Mouse (Mus musculus) intestine, embryonic 16.5 days (tissue): Measurements from ENCODE around the gene Faah. TPM values are rescaled to one million over a fixed set of nuclear protein-coding genes. Genes with fewer than 3 reads are reported as not detected.

Source experiments
- ATAC-seq: fragments of 200-750 bp; cut with Nextera tagmentation; 2 replicates; pipeline ENCODE4 v1.8.0; 2017; ENCODE audit warnings: moderate TSS enrichment, moderate library complexity
- H3K27ac ChIP-seq: fragments of 300-500 bp; sonication (generic); 2 replicates; pipeline ENCODE4 v1.5.1; 2014; ENCODE audit warnings: mild to moderate bottlenecking, low read length
- H3K27me3 ChIP-seq: fragments of 300-500 bp; sonication (generic); replicated peaks from 2 replicates; pipeline ENCODE4 v1.6.1; 2014; ENCODE audit warnings: low read length, control low read depth, mixed read lengths; ENCODE audit not compliant: control insufficient read depth, insufficient read depth
- H3K36me3 ChIP-seq: fragments of 300-500 bp; sonication (generic); 2 replicates; pipeline ENCODE4 v1.6.1; 2014; ENCODE audit warnings: low read length, control low read depth; ENCODE audit not compliant: control insufficient read depth, insufficient read depth
- H3K4me1 ChIP-seq: fragments of 300-500 bp; sonication (generic); 2 replicates; pipeline ENCODE4 v1.6.1; 2014; ENCODE audit warnings: low read length, control low read depth, mixed read lengths; ENCODE audit not compliant: control insufficient read depth, insufficient read depth
- H3K4me2 ChIP-seq: fragments of 300-500 bp; sonication (generic); 2 replicates; pipeline ENCODE4 v1.6.1; 2014; ENCODE audit warnings: low read depth, low read length, control low read depth
- H3K4me3 ChIP-seq: fragments of 300-500 bp; sonication (generic); 2 replicates; pipeline ENCODE4 v1.5.1; 2014; ENCODE audit warnings: mild to moderate bottlenecking, low read length
- H3K9ac ChIP-seq: fragments of 300-500 bp; sonication (generic); 2 replicates; pipeline ENCODE4 v1.6.1; 2014; ENCODE audit warnings: low read depth, low read length
- H3K9me3 ChIP-seq: fragments of 300-500 bp; sonication (generic); 2 replicates; pipeline ENCODE4 v1.6.1; 2016; ENCODE audit warnings: low read length, control low read depth; ENCODE audit not compliant: control insufficient read depth
- WGBS: fragments of 180-500 bp; shearing (Covaris S2); extraction: QIAGEN DNeasy Blood & Tissue Kit; methylation state at CpG from one replicate; pipeline ENCODE4 v1.1.7; 2014; 5-methylcytosine and 5-hydroxymethylcytosine counted together
- polyA plus RNA-seq: library from polyadenylated mRNA; unstranded; fragments of >200 nt; fragmentation: Nextera tagmentation; extraction: Ambion mirVana; gene quantifications from 2 replicates; pipeline ENCODE4 v1.2.1, GENCODE M21; 2015

Gene Faah
- polyA plus RNA-seq, 1 experiment from 2014 or later, result 83.7 TPM

DNA sequence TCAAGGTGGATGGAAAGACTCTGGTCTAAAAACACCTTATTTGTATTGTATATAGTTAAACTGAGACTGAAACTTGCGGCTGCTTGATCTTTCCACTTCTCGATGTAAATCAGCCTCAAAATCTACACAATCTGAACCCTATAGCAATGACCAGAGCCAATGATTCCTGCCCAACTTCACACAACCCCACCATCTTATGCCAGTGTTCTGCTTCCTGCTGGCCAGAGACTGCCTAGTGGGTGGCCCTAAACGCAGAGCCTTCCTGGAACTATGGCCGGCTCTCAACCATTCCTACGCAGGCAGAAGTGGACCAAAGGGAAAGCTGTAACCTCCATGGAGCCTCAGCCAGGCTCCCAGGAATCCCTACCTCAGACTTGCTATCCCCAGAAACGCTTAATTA lies 54.0 kb downstream of the Faah start:
- Histone ChIP-seq H3K27me3 (peaks cover 56% of the 10 kb centered on the region), H3K9ac (no peak overlapping the region), H3K4me2 (no peak overlapping the region), H3K4me1 (peaks cover 7% of the 10 kb centered on the region; the same call in 1 of the 2 replicates), H3K36me3 (no peaks in the 10 kb centered on the region), H3K27ac (no peak overlapping the region), H3K9me3 (no peaks in the 10 kb centered on the region), H3K4me3 (no peak overlapping the region)
- ATAC-seq, result no peak
- WGBS, result 21% methylated on average over 6 of the region's 6 CpGs

DNA sequence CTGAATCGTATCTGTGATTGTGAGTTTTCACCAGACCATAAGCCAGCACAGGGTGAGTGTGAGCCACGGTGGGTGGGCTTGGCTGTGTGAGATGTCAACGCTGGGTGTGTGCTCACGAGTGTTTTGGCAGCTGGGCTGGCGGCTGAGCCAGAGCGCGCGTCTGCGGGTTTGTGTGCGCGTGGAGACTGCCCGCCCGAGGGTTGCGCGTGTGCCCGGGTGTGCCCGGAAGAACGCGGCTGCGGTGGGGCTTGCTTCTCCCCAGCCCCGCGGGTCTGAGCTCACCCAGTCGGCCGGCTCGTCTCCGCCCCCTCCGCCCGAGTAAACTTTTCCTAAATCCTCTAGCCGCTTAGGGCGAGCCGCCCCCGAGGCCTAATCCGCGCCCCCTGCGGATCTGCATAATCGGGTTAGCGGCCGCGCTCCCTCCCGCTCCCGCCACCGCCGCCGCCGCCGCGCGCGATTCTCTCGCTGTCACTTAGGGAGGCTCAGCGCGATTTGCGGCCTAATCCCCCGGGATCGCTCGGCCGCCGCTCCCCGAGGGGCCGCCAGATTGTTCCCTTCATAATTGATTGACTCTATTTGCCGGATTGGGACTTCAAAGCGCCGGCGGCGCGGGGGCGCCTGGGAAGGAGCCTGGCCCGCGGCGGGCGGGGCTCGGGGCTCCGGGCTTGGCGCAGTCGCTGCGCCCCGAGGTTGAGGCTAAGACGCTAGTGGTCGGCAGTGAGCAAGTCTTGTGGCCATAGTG lies 54.9 kb downstream of the Faah start:
- Histone ChIP-seq H3K9ac (peak overlapping the region; percentile 69), H3K4me2 (peak overlapping the region; percentile 96), H3K4me3 (peak overlapping the region; percentile 62), H3K36me3 (no peaks in the 10 kb centered on the region), H3K4me1 (peaks cover 7% of the 10 kb centered on the region; the same call in 1 of the 2 replicates), H3K27ac (no peak overlapping the region), H3K27me3 (peaks cover 58% of the 10 kb centered on the region), H3K9me3 (no peaks in the 10 kb centered on the region)
- peak; percentile 70 for ATAC-seq
- under 1% methylated on average over 78 of the region's 79 CpGs for WGBS

DNA sequence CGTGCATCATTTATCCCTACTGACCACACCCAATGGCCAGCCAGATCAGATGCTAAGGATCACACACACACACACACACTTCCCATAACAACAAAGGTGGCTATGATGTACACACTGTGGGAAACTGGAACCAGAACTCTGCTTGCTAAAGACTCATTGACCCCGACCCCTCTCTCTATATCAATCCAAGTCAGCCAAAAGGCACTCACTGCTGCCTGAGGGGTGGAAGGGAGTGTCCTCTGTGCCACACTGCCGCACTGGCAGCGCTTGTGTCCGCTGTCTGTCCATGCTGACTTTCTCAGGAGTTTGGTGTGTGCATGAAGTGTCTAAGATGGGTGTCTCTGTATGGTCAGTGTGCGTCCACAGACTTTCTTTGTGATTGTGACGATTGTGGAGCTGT lies 55.7 kb downstream of the Faah start:
- Histone ChIP-seq H3K36me3 (no peaks in the 10 kb centered on the region), H3K9ac (no peak overlapping the region), H3K4me3 (no peak overlapping the region), H3K27me3 (peaks cover 57% of the 10 kb centered on the region), H3K4me2 (no peak overlapping the region), H3K27ac (no peak overlapping the region), H3K9me3 (no peaks in the 10 kb centered on the region), H3K4me1 (peaks cover 7% of the 10 kb centered on the region; the same call in 1 of the 2 replicates)
- WGBS, result 13% methylated on average over 7 of the region's 7 CpGs
- no peak for ATAC-seq

DNA sequence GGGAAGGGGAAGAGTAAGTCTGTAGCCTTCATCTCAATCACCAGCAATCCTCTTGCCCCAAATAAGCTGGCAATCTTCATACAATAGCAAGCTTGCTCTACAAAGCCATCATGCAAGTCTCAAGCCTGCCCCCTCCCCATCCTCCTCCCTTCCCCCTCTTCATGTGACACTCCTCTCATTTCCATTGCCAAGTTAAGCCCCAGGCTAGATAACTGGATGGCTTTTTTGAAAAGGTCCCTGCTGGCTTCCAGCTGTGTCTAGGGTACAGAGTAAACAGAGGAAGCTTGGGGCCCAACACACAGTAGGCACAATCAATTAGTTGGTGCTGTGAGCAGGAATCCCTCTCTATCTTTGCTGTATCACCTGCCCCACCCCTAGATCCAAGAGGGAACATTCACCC lies 58.2 kb downstream of the Faah start:
- ATAC-seq, result no peak
- no peak overlapping the region for H3K9ac ChIP-seq
- no peak overlapping the region for H3K27ac ChIP-seq
- H3K36me3 ChIP-seq, result no peaks in the 10 kb centered on the region
- no peaks in the 10 kb centered on the region for H3K9me3 ChIP-seq
- no peak overlapping the region for H3K4me3 ChIP-seq
- peaks cover 62% of the 10 kb centered on the region for H3K27me3 ChIP-seq
- no peak overlapping the region for H3K4me2 ChIP-seq
- H3K4me1 ChIP-seq, result peaks cover 7% of the 10 kb centered on the region; the same call in 1 of the 2 replicates

DNA sequence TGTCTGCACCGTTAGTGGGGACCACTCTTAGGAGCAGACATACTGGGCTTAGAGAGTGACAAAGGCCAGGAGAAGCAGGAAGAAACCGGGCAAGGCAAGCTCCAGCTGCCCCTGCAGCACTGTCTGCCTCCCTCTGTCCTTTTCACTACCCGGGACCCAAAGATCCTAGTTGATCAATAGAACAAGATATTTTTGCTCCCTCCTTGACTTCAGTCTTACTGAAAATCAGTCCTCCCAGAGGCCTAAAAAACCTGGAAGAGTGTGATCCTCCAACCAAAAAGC lies 62.3 kb downstream of the Faah start:
- H3K4me2 ChIP-seq, result no peak overlapping the region
- H3K9ac ChIP-seq, result no peak overlapping the region
- peaks cover 56% of the 10 kb centered on the region for H3K27me3 ChIP-seq
- H3K36me3 ChIP-seq, result no peaks in the 10 kb centered on the region
- no peaks in the 10 kb centered on the region for H3K9me3 ChIP-seq
- H3K27ac ChIP-seq, result no peak overlapping the region
- no peaks in the 10 kb centered on the region for H3K4me1 ChIP-seq
- H3K4me3 ChIP-seq, result no peak overlapping the region
- 6% methylated on average over 3 of the region's 3 CpGs for WGBS
- ATAC-seq, result no peak

DNA sequence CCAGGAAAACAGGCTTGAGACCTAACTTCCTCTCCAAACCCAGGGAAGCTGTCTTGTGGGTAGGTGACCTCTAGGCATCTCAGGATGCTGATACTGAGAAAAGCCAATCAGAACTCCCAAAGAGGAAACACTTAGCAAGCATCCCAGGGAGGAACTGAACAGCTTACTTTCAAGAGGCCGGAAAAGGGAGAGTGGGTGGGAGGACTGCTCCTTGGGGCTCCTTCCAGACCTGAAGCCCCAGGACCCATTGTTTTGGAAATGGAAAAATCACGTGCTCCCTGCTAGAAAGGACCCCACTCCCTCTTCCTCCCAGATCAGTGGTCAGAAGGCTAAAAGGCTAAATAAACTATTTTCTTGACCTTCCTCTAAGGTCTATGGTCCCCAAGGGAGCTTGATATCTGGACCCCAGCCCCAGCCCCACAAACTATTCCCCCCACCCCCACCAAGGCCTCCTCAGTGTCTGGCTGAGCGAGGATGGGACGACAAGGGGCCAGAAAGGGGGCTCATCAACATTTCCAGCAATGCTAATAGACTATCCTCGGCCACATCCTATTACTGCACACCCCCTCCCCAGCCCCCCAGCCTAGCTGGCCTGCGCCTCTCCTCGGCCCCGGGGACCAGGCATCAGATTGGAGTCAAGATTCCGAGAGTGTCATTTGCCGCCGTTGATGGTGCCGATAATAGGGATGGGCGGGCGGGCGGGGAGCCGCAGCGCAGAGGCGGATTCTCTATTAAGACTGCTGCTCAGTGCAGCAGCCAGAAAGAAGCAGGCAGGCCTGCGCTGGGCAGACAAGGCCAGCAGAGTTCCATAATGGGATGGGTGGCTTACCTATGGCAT lies 62.9 kb downstream of the Faah start:
- WGBS, result 4% methylated on average over 19 of the region's 19 CpGs

DNA sequence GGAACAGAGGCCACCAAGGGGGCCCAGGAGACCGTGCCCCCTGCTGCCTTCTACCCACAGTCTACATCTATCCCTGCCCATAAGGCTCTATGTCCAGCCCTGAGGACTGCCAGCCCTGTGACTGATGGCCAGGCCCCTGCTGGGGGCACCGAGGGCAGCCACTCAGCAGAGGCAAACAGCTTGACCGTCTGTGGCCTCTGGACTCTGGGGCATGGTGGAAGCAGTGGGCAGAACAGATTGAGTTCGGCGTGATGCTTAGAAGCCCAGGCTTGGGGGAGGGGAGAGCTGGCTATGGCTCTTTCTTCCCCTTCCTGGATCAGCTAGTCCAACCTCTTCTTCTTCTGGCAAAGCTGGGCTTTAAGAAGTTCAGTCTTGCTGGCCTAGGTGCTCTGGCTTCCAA lies 64.2 kb downstream of the Faah start:
- Histone ChIP-seq H3K36me3 (no peaks in the 10 kb centered on the region), H3K9ac (no peak overlapping the region), H3K4me1 (no peaks in the 10 kb centered on the region), H3K27ac (no peak overlapping the region), H3K27me3 (peaks cover 66% of the 10 kb centered on the region), H3K4me2 (no peak overlapping the region), H3K4me3 (no peak overlapping the region), H3K9me3 (no peaks in the 10 kb centered on the region)
- WGBS, result 43% methylated on average over 5 of the region's 5 CpGs
- ATAC-seq, result no peak

More for the DNA sequence above, 62.9 kb downstream of the Faah start:
- Histone ChIP-seq H3K4me1 (no peaks in the 10 kb centered on the region), H3K27ac (no peak overlapping the region), H3K27me3 (peaks cover 59% of the 10 kb centered on the region), H3K9ac (no peak overlapping the region), H3K4me3 (no peak overlapping the region), H3K4me2 (no peak overlapping the region), H3K9me3 (no peaks in the 10 kb centered on the region), H3K36me3 (no peaks in the 10 kb centered on the region)
- ATAC-seq, result no peak

DNA sequence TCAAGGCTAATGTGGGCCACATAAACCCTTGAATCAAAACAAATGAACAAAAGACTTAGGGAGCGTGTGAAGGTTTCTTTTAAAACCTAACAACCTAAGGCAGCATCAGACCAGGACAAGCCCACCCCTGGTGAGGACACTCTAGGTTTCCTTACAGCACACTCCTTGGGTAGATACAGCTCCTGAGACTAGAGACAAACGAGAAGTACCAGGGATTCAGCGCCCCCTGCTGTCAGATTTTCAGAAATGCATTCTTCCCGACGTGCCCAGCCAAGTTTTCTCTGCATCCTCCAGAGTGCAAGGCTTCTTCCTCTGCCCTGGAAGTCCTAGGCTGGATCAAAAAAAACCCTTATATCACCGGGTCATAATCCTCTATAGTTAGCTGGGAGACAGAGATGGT lies 65.0 kb downstream of the Faah start:
- Histone ChIP-seq H3K9me3 (no peaks in the 10 kb centered on the region), H3K4me3 (no peak overlapping the region), H3K4me1 (no peaks in the 10 kb centered on the region), H3K27me3 (peaks cover 59% of the 10 kb centered on the region), H3K9ac (no peak overlapping the region), H3K36me3 (no peaks in the 10 kb centered on the region), H3K4me2 (no peak overlapping the region), H3K27ac (no peak overlapping the region)
- ATAC-seq, result no peak
- WGBS, result 13% methylated on average over 6 of the region's 6 CpGs

DNA sequence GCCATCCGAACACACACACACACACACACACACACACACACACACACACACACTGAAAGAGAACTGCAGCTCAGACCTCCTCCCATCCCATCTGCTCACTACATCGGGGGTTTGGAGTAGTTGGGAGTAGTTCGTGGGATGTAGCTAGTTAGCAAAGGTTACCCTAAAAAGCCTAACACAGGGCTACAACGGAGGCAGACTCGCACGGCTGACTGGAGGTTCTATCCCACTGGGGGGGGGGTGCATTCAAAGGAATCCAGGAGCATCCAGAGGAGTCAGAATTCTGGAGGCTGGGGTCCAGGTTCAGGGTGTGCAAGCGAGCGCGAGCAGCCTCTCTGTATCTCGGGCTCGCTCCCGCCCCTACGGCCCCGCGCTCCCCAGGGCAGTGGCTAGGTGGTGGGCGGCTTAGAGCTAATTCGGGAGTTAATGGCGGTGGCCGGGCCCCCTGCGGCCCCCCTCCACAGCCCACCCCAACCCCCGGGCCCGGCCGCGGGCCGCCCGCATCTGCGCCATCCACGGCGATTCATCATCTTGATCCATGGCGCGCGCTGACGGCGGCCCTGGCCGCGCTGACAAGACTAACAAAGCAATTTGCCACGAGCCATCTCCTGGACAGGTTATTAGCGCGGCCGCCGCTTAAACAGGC lies 73.9 kb downstream of the Faah start:
- Histone ChIP-seq H3K4me2 (no peak overlapping the region), H3K27me3 (peaks cover 82% of the 10 kb centered on the region), H3K27ac (no peak overlapping the region), H3K36me3 (no peaks in the 10 kb centered on the region), H3K9me3 (no peaks in the 10 kb centered on the region), H3K4me1 (peaks cover 5% of the 10 kb centered on the region), H3K9ac (no peak overlapping the region), H3K4me3 (no peak overlapping the region)
- 1% methylated on average over 41 of the region's 41 CpGs for WGBS
- ATAC-seq, result no peak
